Mouse (Mus musculus) heart, postnatal 0 days (tissue): Measurements from ENCODE around the gene Zfhx3. TPM values are rescaled to one million over a fixed set of nuclear protein-coding genes. Genes with fewer than 3 reads are reported as not detected.
A peak's percentile ranks its signal among the peaks of the same experiment; 100 is the strongest.

Experiments used
- ATAC-seq: fragments of 200-750 bp; cut with Nextera tagmentation; 2 replicates; pipeline ENCODE4 v1.8.0; 2017; ENCODE audit warnings: low read depth, moderate number of reproducible peaks, moderate library complexity; ENCODE audit not compliant: insufficient read depth
- DNase-seq: peaks from one replicate; pipeline ENCODE4 v3.0.0-alpha.2; 2016; ENCODE audit warnings: low spot score
- H3K27ac ChIP-seq: fragments of 300-500 bp; sonication (generic); 2 replicates; pipeline ENCODE4 v1.5.1; 2014; ENCODE audit warnings: low read depth, mild to moderate bottlenecking
- H3K27me3 ChIP-seq: fragments of 300-500 bp; sonication (generic); 2 replicates; pipeline ENCODE4 v1.6.1; 2014; ENCODE audit warnings: low read length, mixed read lengths; ENCODE audit not compliant: control insufficient read depth, insufficient read depth
- H3K36me3 ChIP-seq: fragments of 300-500 bp; sonication (generic); replicated peaks from 2 replicates; pipeline ENCODE4 v1.6.1; 2014; ENCODE audit warnings: low read length, mixed read lengths; ENCODE audit not compliant: control insufficient read depth, insufficient read depth
- H3K4me1 ChIP-seq: fragments of 300-500 bp; sonication (generic); 2 replicates; pipeline ENCODE4 v1.6.1; 2014; ENCODE audit warnings: antibody characterized with exemption; ENCODE audit not compliant: control insufficient read depth, insufficient read depth
- H3K4me2 ChIP-seq: fragments of 300-500 bp; sonication (generic); 2 replicates; pipeline ENCODE4 v1.6.1; 2014; ENCODE audit warnings: low read depth, mild to moderate bottlenecking, low read length, moderate library complexity
- H3K4me3 ChIP-seq: fragments of 300-500 bp; sonication (generic); 2 replicates; pipeline ENCODE4 v1.5.1; 2014; ENCODE audit warnings: low read depth, low read length
- H3K9ac ChIP-seq: fragments of 300-500 bp; sonication (generic); replicated peaks from 2 replicates; pipeline ENCODE4 v1.6.1; 2014; ENCODE audit warnings: low read depth, low read length, mixed read lengths
- H3K9me3 ChIP-seq: fragments of 300-500 bp; sonication (generic); replicated peaks from 2 replicates; pipeline ENCODE4 v1.6.1; 2016; ENCODE audit warnings: low read length; ENCODE audit not compliant: control insufficient read depth
- CTCF ChIP-seq: IDR thresholded peaks from 2 replicates; pipeline ENCODE4 v1.5.1; 2016; ENCODE audit warnings: antibody characterized with exemption, control low read depth, low read depth
- EP300 ChIP-seq: IDR thresholded peaks from 2 replicates; pipeline ENCODE4 v1.6.1; 2016; ENCODE audit warnings: antibody characterized with exemption, low read depth
- WGBS: fragments of 180-500 bp; shearing (Covaris S2); extraction: QIAGEN DNeasy Blood & Tissue Kit; methylation state at CpG from one replicate; pipeline ENCODE4 v1.1.7; 2014; 5-methylcytosine and 5-hydroxymethylcytosine counted together
- polyA plus RNA-seq: library from polyadenylated mRNA; unstranded; fragments of >200 nt; fragmentation: Nextera tagmentation; extraction: Ambion mirVana; gene quantifications from 2 replicates; pipeline ENCODE4 v1.2.1, GENCODE M21; 2015
- total RNA-seq: library from RNA; depleted of rRNA; stranded (reverse); fragments of >200 nt; gene quantifications from 2 replicates; pipeline ENCODE4 v1.2.3, GENCODE M21; 2014; ENCODE audit warnings: low replicate concordance

Gene Zfhx3
- total and polyA plus RNA-seq, 2 experiments from 2014 or later: 2.0 to 2.5 TPM

DNA sequence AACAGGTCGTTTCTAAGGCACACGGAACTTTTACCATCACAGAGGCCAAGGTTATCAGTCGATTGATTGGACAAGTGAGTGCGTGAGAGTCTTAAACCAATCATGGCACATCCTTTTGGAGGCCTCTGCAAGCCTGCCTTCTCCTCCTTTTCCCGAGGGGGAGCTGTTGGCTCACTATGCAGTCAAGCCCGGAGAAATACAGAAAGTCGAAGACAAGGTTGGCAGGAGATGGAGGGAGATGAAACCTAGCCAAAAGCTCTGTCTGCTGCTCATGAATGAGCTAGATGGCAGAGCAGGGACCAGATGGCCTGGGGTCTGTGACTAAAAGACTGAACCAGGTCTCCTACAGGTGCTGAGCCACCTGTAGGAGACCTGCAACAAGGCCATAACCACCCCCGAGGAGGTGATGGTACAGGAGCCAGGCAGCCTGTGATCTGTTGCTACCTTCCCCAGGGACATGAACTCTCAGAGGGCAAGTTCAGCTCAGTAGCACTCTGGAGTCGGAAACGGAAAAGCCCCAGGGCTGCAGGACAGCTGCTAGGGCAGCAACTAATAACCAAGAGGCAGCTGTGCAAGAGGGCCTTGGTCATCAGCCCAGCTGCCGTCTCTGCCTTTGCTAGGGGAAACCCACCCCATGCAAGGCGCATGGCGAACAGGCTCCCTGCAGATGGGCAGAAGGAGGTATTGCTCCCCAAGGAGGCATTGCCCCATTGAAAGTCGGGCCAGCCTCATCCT lies 848.3 kb downstream of the Zfhx3 start:
- Histone ChIP-seq H3K9ac (no peak overlapping the region), H3K27me3 (no peaks in the 10 kb centered on the region), H3K9me3 (peaks cover 7% of the 10 kb centered on the region; the same call in 1 of the 2 replicates), H3K4me2 (no peak overlapping the region), H3K27ac (no peak overlapping the region), H3K36me3 (peaks cover 27% of the 10 kb centered on the region), H3K4me1 (no peaks in the 10 kb centered on the region), H3K4me3 (no peak overlapping the region)
- DNase-seq (no peak), ATAC-seq (no peak; the same call in 1 of the 2 replicates)
- TF ChIP-seq EP300 (no peak), CTCF (peak; percentile 61)
- 54% methylated on average over 14 of the region's 14 CpGs for WGBS

DNA sequence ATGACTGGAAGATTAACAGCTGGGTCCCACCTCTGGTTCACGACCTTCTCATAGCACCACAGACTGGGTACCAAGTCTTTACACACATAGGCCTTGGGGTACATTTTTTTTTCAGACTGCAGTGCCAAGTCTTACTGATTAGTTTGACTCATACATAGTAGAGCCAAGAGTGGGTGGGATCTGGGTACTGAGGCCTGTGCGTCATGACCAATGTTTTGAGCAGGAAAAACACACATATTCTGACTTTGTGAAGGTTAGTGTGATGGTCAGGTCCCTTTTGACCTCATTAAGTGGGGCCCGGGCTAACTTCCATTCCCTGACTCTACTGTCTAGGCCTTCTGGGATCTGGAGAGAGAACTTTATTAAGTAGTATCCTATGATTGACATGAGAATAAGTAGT lies 853.6 kb downstream of the Zfhx3 start:
- Histone ChIP-seq H3K4me1 (peaks cover 13% of the 10 kb centered on the region), H3K9me3 (peaks cover 7% of the 10 kb centered on the region; the same call in 1 of the 2 replicates), H3K4me3 (no peak overlapping the region), H3K9ac (no peak overlapping the region), H3K27ac (no peak overlapping the region), H3K27me3 (no peaks in the 10 kb centered on the region), H3K4me2 (no peak overlapping the region), H3K36me3 (peaks cover 38% of the 10 kb centered on the region)
- WGBS: 89% methylated on average over 3 of the region's 3 CpGs
- DNase-seq (no peak), ATAC-seq (no peak)
- TF ChIP-seq CTCF (no peak), EP300 (no peak)

DNA sequence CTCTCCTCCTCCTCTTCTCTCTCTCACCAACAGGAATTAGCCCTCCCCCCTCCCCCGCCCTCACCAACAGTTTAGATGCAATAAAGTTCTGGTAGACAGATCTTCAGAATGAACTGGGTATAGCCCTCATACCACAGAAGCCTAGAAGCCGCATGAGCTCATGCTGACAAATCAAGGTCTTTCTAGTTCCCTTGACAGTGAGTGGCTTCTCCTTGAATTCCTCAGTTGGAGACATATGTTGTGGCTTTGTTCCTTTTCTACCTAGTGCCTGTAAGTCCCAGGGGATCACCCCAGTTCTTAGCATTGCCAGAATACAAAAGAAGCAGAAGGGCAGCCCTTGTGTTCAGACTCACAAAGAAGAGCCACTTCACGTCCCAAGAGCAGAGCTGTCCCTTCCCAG lies 854.4 kb downstream of the Zfhx3 start:
- Histone ChIP-seq H3K4me1 (peaks cover 13% of the 10 kb centered on the region), H3K27me3 (no peaks in the 10 kb centered on the region), H3K9me3 (peaks cover 7% of the 10 kb centered on the region; the same call in 1 of the 2 replicates), H3K4me3 (no peak overlapping the region), H3K4me2 (no peak overlapping the region), H3K9ac (no peak overlapping the region), H3K36me3 (peaks cover 45% of the 10 kb centered on the region), H3K27ac (no peak overlapping the region)
- no peak for ATAC-seq
- 82% methylated on average over 3 of the region's 3 CpGs for WGBS
- DNase-seq: no peak
- TF ChIP-seq CTCF: no peak

DNA sequence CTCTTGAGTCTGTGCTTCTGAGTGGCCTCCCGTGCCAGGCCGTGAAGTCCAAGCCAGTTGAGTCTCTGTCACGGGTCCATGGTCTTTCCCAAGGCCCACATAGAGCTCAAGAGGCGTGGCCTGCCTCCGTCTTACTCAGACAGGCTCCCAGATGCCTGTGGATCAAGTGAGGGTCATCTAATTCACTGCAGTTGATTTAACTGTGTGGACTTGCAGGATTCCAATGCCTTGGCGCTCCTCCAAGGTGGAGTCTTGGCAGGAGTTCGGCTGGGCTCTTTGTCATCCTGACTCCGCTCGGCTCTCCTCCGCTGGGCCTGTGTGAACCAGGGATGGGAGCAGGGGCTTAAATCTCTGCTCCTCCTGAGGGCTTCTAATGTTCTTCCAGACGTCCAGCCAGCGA lies 855.6 kb downstream of the Zfhx3 start:
- DNase-seq (peak; percentile 55), ATAC-seq (peak; percentile 66)
- H3K4me2 ChIP-seq: no peak overlapping the region
- no peak overlapping the region for H3K4me3 ChIP-seq
- no peaks in the 10 kb centered on the region for H3K27me3 ChIP-seq
- H3K4me1 ChIP-seq: peaks cover 13% of the 10 kb centered on the region
- WGBS: 20% methylated on average over 12 of the region's 12 CpGs
- peak overlapping the region; percentile 38 for H3K27ac ChIP-seq
- H3K9ac ChIP-seq: no peak overlapping the region
- no peaks in the 10 kb centered on the region for H3K9me3 ChIP-seq
- TF ChIP-seq CTCF (no peak), EP300 (no peak)
- peaks cover 35% of the 10 kb centered on the region for H3K36me3 ChIP-seq

DNA sequence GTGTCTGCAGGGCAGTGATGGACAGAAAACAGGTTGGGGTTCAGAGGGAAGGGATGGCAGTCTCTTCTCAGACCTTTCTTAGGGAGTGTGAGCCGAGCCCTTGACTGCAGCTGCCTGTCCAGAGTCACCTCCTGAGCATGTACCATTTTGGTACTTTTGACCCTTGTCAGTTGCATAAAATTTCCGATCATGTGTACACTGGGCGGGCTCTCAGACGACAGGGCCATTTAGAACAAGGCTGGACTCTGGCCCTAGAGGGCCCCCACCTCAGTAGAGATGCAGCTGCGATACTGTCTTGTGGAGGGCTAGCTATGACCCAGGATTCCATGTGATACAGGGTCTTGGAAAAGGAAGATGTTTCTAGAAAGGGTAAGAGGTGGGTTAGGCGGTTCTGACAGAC lies 856.8 kb downstream of the Zfhx3 start:
- no peak overlapping the region for H3K4me3 ChIP-seq
- no peak for TF ChIP-seq CTCF
- TF ChIP-seq EP300: no peak
- no peak overlapping the region for H3K4me2 ChIP-seq
- no peaks in the 10 kb centered on the region for H3K9me3 ChIP-seq
- no peak for ATAC-seq
- H3K4me1 ChIP-seq: peaks cover 13% of the 10 kb centered on the region
- peaks cover 25% of the 10 kb centered on the region for H3K36me3 ChIP-seq
- H3K9ac ChIP-seq: no peak overlapping the region
- H3K27ac ChIP-seq: no peak overlapping the region
- no peaks in the 10 kb centered on the region for H3K27me3 ChIP-seq
- no peak for DNase-seq
- 88% methylated on average over 6 of the region's 6 CpGs for WGBS

DNA sequence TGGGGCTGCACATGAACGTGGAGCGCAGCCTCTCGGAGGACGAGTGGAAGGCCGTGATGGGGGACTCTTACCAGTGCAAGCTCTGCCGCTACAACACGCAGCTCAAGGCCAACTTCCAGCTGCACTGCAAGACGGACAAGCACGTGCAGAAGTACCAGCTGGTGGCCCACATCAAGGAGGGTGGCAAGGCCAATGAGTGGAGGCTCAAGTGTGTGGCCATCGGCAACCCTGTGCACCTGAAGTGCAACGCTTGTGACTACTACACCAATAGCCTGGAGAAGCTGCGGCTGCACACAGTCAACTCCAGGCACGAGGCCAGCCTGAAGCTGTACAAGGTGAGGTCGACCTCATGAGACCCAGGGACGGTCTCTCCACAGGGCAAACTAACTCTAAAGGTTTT lies 857.9 kb downstream of the Zfhx3 start:
- no peak for TF ChIP-seq CTCF
- no peak for TF ChIP-seq EP300
- no peak overlapping the region for H3K27ac ChIP-seq
- DNase-seq (no peak), ATAC-seq (no peak)
- H3K4me2 ChIP-seq: no peak overlapping the region
- no peak overlapping the region for H3K4me3 ChIP-seq
- H3K4me1 ChIP-seq: peaks cover 13% of the 10 kb centered on the region
- WGBS: 88% methylated on average over 15 of the region's 15 CpGs
- H3K9ac ChIP-seq: no peak overlapping the region
- peaks cover 18% of the 10 kb centered on the region for H3K36me3 ChIP-seq
- H3K9me3 ChIP-seq: no peaks in the 10 kb centered on the region
- no peaks in the 10 kb centered on the region for H3K27me3 ChIP-seq
